Mouse (Mus musculus) monocyte, adult 5-6 weeks (primary cell): Measurements from ENCODE around the gene Nabp1. TPM values are rescaled to one million over a fixed set of nuclear protein-coding genes. Genes with fewer than 3 reads are reported as not detected.

Source experiments
- ATAC-seq: fragments of 153-309, 156-312 bp; replicated peaks from 2 replicates; pipeline ENCODE4 v1.8.0; 2017; ENCODE audit warnings: mild to moderate bottlenecking; ENCODE audit not compliant: low TSS enrichment, insufficient number of reproducible peaks, severe bottlenecking, poor library complexity, low FRiP score
- total RNA-seq: library from RNA; stranded (forward); fragments of 200-1000, 200-491, 200-594 nt; gene quantifications from 3 replicates; pipeline ENCODE4 v1.2.3, GENCODE M21; 2017

Gene Nabp1
- 671 to 1,088 TPM (median 852 TPM) in 3 replicates for total RNA-seq

DNA sequence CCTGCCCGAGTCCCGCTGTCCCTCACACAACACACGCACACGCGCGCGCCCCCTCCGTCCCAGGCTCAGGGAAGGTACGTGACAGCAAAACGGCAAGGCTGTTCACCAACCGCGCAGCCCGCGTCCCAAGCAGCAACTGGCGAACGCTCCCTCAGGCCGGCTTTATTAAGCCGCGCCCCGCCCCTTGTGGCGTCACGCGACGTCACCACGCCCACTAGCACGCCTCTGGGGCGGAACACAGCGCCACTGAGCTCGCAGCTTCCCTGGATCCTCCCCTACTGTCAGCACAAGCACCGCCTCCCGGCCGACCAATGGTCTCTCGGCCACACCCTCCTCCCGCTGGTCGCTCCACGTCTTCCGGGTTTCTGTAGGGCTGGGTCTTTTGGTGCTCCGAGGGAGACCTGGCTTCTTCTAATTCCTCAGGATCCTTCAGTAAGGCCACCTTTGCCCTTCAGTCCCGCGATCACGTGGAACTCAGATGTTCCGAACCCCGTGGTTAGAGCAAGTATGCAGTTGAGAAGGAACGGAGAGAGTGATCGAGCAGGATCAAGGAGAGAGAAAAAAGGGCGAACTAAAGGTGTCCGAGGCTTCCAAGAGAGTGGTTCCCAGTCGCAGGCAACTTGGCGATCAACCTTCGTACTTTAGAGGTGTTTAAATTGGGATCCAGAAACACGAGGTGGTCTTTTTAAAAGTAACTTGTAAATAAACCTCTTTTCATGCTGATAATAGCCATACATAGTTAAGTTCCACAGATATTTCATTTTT is at the start of gene Nabp1:
TSS of gene Nabp1 (minus strand) at position 164 of the 765 bp plus-strand sequence.
- peak; percentile 95 for ATAC-seq

DNA sequence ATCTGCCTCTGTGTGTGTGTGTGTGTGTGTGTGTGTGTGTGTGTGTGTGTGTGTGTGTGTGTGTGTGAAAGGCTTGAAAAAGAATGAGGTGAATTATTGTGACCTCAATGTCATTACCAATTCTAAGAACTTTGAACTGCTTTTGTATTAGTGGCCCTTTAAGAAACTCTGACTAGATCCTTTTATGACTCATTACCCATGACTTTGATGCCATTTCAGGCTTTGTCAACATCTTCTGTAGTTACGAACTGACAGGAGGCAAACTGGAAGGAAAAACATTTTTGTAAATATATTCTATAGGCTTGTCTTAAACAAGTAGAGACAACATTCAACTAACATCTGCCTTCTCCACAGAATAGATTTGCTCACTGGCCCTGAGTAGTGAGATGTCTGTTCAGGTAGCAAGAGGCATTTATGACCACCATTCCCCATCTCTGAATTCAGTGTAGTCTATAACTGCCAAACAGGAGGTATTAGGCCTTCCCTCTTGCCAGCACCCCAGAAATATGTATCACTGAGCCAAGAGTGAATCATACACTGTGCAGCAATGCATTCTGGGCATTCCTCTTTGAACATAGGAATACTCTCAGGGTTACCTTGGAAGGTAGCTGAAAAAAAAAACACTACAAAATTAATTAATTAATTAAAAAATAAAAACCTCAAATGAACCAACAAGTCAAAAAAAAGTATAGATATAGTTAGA is 47.5 kb upstream of the Nabp1 start:
- ATAC-seq: no peak

DNA sequence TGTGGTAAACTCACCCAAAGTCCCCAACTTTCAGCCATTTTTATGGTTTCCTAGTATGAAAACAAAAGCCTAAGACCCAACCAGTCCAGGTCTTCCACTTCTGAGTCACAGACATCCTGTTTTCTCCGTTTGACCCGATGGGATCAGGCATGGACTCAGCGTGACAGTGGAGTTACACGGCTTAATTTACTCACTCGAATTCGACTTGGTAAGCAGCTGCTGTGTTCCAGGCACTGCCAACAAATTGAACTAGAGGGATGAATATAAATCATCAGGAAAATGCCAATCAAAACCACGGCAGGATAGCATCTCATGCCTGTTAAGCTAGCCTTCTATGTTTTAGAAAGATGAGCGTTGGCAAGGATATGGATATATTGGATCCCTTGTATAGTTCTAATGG is 43.4 kb upstream of the Nabp1 start:
- ATAC-seq: no peak

DNA sequence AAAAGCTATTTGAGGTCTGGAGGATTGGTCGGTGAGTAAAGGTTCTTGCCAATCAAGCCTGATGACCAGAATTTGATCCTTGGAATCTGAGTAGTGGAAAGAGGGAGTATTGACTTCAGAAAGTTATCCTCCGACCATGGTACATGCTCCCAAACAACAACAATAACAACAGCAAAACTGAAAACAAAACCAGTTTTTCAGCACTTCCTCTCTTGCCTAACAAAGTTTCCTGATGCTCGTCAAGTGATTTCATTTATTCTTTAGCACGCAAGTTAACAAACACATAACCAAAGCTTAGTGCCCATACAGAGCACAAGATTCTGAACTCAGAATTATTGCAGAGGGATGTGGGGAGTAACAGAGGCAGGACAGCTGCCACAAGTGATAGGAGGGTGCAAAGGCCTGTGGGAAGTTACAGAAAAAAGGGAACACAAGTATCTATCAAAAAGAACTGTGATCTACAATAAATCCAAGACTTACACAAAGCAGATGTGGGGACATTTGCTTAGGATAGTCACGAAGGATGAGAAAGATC is 42.1 kb upstream of the Nabp1 start:
- 0 out of 2 replicates have a peak, but pooled peaks have one; percentile 24 for ATAC-seq

DNA sequence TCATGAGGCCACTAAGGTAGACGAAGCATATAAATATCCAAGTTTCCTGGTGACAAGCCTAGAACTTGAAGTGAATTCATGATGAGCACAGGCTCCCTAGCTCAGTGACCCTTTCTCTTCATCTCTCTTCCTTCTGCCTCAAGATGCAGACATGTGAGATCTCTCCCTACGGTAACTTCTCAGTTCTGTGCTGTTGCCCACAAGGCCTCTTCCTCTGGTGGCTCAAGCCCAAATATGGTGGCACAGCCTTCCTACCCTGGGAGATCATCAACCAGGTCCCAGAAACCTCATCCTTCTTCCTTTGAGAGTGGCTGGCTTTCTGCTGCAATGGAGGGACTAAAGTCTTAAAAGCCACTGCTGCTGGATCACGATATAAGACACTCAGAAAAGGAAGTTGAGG is 40.9 kb upstream of the Nabp1 start:
- peak; percentile 63; the same call in 1 of the 2 replicates for ATAC-seq

DNA sequence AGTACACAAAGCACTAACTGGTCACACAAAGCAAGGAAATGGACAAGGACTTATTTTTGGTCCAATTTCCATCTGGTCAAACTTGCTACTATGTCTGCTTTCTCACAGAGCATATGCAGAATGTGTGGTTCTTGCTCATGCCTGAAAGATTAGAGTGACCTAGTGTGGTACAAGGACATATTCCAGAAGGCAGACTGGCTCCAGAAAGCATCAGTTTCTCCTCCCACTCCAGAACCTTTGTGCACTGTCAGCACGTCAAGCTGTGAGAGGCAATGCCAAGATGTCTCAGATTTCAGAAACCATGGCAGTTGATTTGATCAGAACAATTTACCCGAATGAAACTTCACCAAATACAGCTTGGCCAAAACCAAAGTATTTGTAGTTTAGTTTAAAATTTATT is 37.4 kb upstream of the Nabp1 start:
- no peak for ATAC-seq

DNA sequence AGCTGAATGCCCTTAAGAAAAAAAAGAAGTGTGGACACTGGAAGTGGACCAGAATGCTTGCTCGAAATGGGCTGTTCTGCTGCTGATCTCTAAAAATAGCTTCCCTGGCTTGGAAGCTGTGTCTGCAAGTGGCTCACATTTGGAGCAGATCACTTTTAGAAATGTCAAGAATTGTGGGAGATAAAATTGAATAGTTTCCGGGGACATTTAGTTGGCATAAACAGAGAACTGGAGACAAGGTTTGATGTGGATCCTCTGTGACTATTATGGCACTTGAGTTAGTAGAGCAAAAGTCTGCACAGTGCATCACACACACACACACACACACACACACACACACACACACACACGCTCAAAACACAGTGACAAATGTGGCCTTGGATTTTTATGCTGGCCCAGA is 36.8 kb upstream of the Nabp1 start:
- ATAC-seq: no peak

DNA sequence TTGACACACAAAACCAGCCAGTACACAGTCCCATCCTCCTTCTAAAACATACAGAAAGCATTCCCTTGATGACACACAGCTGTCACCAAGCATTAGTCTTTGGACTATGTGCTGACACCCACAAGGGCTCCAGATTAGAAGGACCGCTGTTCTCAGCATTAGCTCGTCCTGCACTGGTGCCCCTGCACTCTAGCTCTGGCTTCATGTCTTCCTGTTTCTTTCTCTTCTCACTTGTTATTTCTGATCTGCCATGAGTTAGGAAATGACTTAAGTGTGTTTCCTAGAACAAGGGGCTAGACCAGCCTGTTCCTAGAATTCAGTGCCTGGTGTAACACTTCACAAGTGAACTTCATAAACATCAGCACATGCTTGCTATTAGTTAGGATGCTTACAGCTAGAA is 36.2 kb upstream of the Nabp1 start:
- ATAC-seq: no peak

DNA sequence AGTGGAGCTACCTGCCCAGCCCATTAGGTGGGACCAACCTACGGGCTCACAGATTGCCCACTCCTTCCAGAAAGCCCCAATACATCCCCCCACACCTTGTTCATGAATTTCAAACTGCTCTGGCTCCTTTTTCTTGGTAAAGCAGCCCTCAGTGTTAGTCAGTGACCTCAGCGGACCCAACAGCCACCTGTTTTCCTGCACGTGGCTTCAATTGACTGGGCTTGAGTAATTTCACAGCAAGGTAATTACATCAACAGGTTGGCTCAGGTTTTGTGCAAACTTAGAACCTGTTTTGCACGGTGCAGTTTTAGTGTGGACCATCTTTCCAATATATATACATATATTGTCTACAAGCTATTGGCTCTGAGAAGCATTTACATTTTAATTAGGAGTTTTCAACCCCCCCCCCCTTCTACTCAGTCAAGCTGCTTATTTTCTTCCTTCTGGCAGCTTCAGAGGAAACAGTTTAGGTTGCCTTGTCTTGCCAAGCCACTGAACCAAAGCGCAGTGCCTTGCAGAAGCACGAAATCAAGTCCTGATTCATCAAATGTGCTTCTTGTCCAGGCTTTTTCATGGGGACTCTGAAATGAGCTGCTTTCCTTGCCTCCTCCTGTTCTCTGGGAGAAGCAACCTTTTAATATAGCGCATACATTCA is 35.0 kb upstream of the Nabp1 start:
- no peak for ATAC-seq

DNA sequence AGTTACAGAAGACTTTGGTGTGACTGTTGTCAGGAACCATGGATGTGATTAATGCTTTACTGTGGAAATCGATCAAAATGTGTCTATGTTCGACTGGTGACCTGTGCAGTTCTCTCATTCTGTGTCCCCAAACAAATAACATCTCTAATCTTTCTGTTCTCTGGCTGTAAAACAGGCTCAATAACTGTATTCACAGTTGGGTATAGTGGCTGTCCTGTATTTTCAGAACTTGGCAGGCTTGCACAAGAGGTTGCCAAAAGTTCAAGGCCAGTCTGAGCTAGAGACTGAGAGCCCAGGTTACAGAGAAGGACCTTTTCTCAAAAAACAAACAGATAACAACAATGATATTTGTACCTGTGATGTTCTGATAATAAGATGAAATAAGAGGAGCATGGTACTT is 34.1 kb upstream of the Nabp1 start:
- ATAC-seq: no peak

DNA sequence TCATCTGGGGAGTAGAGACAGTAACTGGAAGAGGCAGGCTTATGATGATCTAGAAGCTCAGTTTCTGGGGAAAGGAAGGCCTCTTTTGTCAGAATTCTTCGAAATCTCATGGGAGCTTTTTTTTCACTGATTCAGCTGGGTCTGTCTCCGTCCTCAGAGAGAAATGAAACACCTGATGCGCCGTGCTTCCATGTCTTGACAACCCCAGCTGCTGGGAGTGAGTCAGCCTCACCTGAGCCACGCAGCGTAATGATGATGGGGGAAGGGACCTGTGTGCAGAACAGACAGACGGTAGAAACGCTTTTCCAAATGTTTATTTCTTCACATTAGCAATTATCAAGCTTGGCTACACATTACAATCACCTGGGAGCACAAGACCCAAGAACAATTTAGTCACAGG is 31.6 kb upstream of the Nabp1 start:
- ATAC-seq: no peak

DNA sequence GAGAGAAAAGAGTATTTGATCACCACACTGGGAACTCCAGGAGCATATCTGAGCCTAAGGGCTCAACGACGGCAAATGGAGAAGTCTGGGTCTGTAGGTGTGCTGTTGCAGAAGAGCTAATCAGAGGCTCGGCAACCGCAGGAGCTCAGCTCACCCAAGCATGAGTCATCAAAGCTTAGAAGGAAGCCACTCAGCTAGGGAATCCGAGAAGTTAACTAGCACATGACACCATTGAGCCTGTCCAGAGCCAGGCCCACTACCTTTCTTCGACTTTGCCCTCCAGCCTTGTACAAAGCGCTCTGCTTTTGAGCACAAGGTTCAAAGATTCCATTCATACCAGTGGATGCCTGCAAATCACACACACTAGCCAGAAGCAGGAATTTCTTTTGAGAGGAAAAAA is 30.9 kb upstream of the Nabp1 start:
- ATAC-seq: peak; percentile 98

DNA sequence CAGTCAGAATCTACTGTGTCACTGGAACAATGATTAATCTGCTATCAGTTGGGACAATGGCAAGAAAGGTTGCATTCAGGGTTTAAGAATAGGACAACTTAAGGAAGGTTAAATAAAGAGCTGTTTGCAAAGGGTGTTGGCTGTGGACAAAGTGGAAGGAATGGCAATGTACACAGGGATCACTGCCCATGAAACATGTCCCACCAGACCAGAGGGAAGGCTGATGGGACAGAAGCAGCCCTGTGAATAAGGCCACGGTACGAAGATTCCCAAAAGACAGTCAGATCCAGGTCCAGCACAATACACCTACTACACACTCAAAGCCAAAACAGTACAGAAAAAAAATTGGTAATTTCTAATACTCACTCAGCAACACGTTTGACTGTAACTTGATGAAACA is 30.3 kb upstream of the Nabp1 start:
- ATAC-seq: no peak

DNA sequence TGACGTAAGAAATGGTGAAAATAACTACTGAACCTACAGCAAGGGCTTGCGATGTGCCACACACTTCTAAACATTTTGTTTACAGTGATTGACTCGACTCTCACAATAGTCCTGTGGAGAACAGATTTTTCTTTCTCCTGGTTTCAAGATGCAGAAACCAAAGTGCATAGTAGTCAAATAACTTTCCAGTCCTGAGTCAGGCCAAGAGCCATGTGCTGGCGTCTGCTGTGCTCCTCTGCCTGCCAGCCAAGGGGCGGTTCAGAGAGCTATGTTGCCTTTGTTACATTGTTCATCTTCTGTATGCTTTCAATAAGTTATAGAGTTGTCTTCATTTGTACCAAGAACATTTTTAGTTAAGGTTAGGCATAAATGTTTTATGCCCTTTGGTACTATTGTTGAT is 29.2 kb upstream of the Nabp1 start:
- no peak for ATAC-seq

DNA sequence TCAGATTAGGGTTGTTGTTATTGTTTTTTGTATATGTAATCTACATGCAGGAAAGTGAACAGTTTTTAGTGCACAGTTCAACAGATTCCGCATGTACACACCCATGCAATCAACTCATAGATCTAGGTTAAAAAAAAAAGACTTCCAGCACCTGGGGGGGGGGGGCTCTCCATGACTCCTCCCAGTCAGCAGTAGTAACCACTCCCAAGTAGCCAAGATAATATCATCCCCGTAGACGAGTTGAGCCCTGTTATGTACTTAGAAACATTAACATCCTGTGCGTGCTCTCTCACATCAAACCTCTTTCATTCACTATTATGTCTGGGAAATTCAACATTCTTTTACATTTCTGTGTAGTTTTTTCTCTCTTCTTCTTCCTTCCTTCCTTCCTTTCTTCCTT is 28.0 kb upstream of the Nabp1 start:
- no peak for ATAC-seq

DNA sequence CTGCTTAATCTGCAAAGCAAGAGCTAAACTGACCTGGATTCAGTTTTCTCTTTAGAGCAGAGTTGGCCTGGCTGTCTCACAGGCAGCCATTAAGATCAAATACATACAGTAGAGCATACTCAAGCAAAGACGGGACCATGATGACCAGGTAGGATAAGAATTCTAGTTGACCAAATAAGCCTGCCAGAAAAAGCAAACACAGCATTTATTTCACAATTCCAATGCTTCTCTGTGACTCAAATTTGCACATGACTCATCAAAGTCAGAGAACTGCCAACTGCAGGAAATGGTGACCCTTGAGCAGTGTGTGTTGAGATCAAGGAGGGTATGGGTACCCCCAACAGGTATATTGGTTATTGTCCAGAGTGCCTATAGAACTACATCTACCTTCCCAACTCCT is 27.4 kb upstream of the Nabp1 start:
- no peak for ATAC-seq

DNA sequence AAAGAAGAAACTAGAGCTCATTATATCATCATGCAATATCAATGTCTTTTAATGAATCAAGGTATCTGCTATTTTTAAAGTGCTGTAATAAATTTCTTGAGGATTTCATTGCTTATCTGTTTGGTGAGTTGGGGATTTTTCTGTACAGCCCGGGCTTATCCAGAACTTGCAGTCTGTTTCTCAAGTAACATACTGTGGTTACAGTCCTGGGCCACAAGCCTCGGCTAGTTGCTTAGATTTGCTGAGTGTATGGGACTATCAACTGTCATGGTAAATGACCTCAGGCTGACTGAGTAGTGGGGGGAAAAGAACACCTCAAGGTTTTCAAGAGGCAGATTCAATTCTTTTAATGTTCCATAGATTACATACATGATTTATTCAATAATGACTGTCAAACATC is 24.8 kb upstream of the Nabp1 start:
- ATAC-seq: no peak

DNA sequence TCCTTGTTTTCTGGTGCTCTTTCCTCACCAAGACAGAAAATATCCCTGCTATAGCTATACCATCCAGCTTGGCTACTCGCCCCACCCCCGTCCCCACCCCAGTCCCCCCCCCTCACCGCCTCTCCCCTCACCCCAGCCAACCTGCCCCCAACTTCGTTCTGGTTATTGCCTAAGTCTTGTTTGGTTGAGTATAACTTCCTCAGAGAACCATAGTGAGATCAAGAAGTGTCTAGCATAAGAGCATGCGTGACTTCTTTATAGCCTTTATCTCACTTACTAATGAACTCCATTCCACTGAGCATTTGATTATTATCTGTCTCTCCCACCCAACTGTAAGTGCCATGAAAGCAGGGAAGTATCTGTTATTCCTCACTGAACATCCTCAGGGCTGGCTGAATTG is 24.1 kb upstream of the Nabp1 start:
- 0 out of 2 replicates have a peak, but pooled peaks have one; percentile 25 for ATAC-seq

DNA sequence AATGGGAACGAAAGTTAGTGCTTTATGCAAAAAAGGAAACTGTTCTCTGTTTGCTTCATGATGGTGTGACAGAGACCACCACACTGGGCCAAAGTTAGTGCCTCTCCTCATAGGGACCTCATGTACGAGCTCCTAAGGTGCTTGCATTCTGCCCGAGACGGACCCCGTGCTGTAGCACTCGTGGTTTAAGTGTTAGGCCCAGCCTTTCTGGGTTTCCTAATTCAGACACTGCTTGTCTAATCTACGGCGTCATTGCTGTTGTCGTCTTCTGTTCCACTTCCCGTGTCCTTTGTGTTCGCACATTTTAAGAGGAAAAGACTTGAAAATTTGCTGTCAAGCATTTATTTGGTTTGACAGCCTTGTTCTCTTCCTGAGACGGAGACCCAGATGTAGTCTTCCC is 23.0 kb upstream of the Nabp1 start:
- peak; percentile 70 for ATAC-seq
